Mouse (Mus musculus) T-cell, adult 2 months (primary cell): ENCODE measurements around the gene Eln.

Experiments used
- DNase-seq: peaks from one replicate; pipeline ENCODE4 v3.0.0; 2022; ENCODE audit warnings: low spot score

Gene Eln

GRCm38 (mm10) chr5:134684398-134684797 lies 62.7 kb downstream of the Eln start:
- no peak for DNase-seq

DNA sequence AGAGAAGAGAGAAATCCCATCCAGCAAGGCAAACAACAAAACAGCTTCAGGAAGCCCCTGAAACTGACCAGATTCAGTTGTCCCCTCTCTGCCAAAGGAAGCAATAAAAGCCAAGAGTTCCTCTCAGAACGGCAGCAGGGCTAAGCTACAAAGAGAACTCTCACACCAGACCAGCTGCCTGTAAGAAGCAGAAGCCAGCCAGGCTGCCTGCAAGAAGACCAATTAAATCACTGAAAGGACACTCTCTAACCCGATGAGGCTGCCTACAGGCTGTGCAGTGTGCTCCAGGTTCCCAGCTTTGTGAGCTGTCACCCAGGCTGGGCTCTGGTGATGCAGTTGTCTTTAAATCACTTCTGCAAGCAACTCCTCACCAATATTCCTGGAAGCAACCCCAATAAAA lies 63.3 kb downstream of the Eln start:
- no peak for DNase-seq

GRCm38 (mm10) chr5:134680238-134680637 lies 66.9 kb downstream of the Eln start:
- no peak for DNase-seq

DNA sequence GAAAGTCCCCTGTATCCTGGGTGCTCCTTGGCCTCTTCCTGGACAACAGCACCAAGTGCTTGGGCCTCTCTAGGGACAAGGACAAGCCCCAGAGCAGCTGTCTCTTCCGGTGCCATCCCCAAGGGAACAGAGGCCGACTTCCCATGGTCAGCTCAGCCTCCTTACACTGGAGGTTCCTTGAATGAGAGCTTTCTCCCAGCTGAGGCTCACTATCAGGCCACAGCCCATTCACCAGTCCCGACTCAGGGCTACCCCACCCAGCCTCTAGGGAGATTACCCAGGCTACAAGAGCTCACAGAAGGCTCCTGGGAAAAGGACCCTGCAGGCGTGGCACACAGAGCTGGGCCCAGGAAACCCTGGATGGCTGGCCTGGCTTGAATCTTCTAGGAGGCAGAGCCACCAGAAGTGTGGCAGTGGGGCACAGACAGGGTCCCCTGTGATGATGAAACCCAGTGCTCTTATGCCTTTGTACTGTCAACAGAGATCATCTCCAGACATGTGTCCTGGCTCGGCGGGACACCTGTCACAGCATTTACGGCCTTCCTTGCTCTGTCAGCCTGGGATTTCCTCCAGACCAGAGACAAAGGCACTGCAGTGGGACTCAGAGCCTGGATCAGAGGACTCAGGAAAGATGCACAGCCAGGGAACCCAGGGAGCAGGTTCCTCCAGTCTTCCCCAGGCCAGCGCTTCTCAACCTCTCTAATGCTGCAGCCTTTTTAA lies 68.1 kb downstream of the Eln start:
- DNase-seq: no peak

DNA sequence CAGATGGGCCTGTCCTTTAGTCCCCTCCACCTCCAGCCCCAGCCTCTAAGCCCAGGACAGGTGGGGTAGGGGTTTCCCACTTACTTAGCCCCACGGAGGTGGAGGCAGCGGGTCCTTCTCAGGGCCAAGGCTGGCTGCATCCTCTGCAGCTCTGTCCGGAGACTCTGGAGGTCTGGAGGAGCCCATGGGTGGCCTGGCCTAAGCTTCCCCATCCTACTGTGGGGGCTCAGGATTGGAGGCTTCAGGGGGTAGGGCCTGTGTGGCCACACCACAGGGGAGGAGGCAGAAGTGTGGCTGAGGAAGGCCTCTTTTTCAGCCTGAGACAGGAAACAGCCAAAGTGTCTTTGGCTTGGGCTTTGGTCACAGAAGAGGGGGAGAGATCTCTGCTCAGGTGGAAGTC lies 69.1 kb downstream of the Eln start:
- peak; percentile 32 for DNase-seq

DNA sequence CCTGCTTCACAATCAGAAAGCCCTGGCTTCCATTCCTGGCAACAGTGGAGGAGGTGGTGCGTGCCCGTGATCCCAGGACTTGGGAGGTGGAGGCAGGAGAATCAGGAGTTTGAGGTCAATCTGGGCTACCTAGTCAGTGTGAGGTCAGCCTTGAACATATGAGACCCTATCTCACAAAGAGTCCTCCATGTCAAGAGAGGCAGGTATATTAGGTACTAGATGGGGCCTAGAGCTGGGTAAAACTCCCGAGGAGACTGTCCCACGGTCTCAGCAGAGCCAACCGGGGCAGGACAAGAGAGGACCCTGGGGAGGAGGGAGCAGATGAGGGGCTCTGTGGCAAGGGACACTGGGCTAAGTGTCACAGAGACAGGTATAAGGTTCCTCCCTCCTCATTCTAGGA lies 69.6 kb downstream of the Eln start:
- no peak for DNase-seq

DNA sequence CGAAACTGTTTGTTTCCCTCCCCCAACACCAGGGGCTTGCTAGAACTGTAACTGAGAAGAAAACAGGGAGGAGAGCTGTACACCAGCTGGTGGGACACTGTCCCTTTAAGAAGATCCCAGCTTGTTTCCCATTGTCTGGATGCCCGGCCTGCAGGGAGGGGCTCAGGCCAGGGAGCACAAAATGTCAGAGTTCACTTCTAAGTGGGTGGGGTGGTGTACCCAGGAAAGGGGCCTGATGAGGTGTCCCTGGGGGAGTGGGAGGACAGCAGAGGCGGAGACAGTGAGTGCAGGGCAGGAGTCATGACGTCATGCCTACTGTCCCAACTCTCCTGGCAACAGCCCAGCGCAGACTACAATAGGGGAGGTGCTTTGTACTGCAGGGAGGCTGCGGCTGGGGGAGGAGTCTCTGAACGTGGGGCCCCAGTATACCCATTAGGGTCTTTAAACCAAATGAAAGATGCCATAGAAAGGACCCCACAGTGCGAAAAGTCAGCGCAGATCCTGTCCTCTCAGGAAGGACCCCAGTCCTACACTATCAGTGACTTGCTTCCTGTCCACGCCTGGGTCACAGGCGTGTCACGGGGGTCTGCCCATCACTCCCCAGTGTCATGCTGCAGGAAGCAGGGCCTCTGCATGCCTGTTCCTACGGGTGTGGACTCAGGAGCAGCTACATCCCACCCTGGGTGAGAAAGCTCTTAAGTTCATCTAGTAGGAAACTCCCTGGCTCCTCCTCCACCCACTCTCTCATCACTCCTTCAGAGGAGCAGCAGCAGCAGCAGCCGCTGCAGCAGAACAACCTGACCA lies 71.0 kb downstream of the Eln start:
- DNase-seq: peak; percentile 57

DNA sequence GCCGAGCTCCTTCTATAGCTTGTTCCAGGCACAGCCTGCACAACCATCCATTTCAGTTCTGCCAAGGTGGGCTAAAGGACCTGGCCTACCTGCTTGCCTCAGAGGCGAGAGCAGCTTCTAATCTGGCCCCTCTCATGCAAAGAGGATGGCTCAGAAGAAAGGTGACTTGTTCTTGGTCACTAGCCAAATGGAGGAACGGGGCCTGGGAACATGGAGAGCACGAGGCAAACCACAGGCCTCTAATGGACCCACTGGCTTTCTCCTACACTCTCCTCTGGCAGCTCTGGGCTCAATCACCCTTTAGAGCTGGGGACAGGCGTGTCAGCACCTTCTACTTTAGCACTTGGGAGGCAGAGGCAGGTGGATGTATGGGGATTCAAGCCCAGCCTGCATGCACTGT lies 72.1 kb downstream of the Eln start:
- no peak for DNase-seq

DNA sequence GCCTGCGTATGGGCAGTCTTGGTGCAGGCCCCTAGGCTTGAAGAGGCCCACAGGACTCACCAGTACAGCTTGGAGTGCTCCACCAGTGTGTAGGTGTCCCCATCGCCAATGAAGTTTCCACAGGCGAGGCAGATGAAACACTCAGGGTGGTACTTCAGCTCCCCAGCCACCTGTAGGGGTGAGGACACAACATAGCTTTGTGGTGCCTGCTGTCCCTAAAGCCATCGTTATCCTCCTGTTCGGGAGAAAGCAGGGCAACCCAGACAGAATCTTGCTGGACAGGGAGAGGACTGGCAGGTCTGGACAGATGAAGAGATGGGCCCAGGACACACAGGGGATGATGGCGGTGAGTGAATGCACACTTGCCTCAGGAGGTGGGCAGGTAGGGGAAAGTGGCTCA lies 74.5 kb downstream of the Eln start:
- no peak for DNase-seq

- no peak for DNase-seq
Observed at GRCm38 (mm10) chr5:134672198-134672516, 75.0 kb downstream of the Eln start.

- no peak for DNase-seq
Observed at GRCm38 (mm10) chr5:134671335-134672197, 75.6 kb downstream of the Eln start.

DNA sequence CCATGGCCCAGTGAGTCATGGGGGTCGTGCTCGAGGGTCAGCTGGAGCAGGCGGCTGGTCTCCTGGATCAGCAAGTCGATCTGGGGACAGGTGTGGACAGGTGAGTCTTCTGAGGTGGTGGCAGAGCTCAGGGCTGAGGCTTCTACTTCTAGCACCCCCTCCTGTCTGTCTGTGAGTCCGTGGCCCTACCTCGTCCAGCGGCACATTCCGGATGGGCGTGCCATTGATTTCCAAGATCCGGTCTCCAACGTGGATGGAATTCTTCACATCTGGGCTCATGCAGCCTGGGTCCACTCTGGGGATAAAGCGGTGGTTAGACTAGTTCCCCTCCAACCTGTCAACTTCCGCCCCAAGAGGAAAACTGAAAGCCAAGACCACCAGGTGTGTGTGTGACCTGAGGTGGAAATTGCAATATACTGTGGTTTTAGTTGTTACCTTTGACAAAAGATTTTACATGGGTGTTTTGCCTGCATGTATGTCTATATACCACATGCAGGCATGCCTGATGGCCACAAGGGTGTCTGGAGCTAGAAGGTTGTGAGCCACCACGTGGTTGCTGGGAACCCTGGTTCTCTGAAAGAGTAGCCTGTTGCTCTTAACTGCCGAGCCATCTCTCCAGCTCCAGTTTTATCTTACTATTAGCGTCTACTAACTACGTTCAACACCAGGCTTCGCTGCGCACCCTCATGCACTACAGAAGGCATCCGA lies 78.0 kb downstream of the Eln start:
- DNase-seq: no peak

GRCm38 (mm10) chr5:134668495-134668894 lies 78.6 kb downstream of the Eln start:
- DNase-seq: no peak

DNA sequence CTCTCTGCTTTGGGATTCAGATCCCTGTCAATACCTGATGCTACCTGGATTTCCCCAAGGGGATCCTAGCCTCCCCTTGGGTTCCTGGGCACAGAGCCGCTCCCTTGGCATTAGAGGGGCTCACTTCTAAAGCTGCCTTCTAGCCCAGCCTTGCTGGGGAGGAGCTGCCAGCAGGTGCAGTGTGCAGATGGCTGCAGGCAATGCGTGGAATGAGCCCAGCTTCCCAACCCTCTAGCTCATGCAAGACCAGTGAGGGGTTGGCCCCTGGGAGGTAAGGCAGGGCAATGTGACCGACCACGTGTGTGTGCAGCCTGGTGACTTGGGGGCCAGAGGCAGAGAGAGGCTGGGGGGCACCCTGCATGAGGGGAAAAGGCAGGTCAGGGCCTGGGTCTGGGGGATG lies 90.4 kb downstream of the Eln start:
- no peak for DNase-seq
